Mouse (Mus musculus): ENCODE measurements around the gene Atf6.

GRCm38 (mm10) chr1:170709481-170709880 is 158.1 kb downstream of the Atf6 start:
- TF ChIP-seq CTCF (IDR thresholded peaks at IDR 0.05; ENCODE audit: control insufficient read depth, insufficient read depth, insufficient read length) (no peak), USF1 (IDR thresholded peaks at IDR 0.05; ENCODE audit: low read depth) (no peak), FOSL1 (IDR thresholded peaks at IDR 0.05; ENCODE audit: insufficient read depth, low read length, poor library complexity, severe bottlenecking) (no peak)

Data from C2C12 (cell line).